Mouse (Mus musculus) right cerebral cortex, postnatal 4 days (tissue): ENCODE results near the gene Pogz.
A peak's percentile ranks its signal among the peaks of the same experiment; 100 is the strongest.

Experiments
- DNase-seq: peaks from one replicate; pipeline ENCODE4 v3.0.0-alpha.2; 2022

Gene Pogz

GRCm38 (mm10) chr3:94837183-94837890, at the start of gene Pogz:
TSS of gene Pogz (plus strand) at chr3:94837567.
- DNase-seq: peak; percentile 94

DNA sequence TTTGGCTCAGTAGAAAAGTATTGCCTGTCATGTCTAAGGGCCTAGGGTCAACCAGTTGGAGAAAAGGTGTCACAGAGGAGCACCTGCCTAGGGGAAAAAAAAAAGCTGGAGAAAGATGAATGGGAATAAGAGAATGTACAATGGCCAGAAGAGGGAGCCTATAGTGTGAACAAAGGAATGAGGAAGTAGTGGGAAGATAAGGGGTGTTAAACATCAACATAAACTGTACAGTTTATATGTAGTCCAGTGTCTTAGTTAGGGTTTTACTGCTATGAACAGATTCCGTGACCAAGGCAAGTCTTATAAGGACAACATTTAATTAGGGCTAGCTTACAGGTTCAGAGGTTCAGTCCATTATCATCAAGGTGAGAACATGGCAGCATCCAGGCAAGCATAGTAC, 48.3 kb upstream of the Pogz start:
- DNase-seq: no peak

DNA sequence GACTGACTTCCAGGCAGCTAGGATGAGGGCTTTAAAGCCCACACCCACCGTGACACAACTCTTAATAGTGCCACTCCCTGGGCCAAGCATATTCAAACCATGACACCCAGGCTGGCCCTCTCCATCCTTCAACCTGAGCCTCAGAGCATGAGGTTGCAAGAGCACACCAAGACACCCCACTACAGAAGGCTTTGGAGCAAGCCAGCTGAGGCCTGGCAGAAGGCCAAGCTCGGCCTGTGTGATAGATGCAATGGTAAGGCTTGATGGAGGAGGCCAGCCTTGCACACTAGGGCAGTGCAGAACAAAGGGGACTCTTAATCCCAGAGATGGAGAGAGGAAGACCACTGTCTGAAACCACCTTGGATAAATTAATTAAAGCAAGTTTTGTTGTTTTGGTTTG, 47.9 kb upstream of the Pogz start:
- peak; percentile 23 for DNase-seq

DNA sequence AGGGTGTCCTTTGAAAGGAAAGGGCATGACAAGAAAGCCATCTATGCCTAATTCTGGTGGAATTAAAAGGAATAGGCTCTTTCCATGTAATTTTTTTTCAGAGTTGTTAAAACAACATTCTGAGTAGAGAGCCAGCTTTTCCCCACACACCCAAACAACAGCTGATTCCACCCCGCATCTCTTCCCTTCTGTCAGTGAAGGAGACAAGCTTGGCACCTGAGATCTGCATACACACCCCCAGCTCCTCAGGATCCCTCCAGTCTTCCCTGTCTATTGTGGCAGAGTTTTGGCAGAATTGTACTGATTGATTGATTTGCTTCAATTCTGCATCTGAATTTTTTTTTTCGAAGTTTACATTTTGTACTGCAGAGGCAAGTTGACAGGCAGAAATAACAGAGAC, 45.1 kb upstream of the Pogz start:
- no peak for DNase-seq

DNA sequence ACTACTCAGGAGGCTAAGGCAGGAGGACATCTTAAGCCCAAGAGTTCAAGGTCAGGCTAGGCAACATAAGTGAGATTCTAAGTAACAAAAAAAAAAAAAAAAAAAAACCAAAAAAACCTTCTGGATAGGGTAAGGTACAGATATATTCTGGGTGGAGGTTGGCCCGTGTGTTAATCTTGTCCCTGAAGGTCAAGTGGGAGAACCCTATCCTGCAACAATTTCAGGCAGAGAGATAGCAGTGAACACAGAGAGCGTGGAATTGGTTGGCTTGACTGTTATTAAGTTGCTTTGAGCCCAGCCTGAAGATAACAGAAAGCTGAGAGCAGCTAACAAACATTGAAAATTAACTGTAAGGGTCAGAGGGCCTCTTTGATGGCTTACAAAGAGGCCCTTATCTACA, 43.7 kb upstream of the Pogz start:
- no peak for DNase-seq

GRCm38 (mm10) chr3:94794359-94794758, 43.0 kb upstream of the Pogz start:
- no peak for DNase-seq

DNA sequence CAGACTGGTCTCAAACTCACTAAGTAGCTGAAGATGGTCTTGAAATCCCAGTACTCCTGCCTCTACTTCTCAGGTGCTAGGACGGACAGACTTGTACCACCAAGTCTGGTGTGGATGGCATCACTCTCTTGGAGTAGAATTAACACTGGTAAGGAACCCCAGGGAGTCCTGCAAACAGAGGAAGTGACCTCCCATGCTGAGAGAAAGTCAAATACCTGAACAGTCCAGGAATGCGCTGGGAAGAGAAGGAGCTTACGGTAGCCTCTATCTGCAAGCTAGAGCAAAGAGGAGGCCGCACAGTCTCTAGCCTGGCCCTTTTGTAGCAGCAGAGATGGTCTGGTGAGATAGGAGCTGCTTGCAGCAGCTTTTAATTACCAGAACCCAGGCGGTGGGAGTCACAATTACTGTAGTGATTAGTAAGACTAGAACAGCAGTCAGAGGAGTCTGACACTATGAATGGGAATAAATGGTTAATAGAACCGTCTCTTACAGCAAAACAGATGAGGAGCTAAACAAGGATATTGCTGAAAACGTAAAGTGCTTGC, 41.7 kb upstream of the Pogz start:
- DNase-seq: no peak

DNA sequence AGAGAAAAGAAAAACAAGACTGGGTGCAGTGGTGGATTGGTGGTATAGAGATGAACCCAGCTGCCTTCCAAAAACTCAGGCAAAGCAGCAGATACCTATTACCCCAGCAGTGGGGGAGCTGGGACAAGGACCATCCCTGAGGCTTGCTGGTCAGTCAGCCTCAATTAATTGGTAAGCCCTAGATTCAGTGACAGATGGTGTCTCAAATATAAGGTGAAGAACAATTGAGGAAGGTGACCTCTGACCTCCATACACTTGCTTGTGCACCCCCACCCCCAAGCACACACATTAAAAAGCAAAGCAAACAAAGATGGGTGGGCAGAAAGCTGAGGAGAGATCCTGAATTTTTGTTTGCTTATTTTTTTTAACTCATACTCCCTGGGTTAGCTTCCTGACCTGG, 41.2 kb upstream of the Pogz start:
- DNase-seq: no peak

DNA sequence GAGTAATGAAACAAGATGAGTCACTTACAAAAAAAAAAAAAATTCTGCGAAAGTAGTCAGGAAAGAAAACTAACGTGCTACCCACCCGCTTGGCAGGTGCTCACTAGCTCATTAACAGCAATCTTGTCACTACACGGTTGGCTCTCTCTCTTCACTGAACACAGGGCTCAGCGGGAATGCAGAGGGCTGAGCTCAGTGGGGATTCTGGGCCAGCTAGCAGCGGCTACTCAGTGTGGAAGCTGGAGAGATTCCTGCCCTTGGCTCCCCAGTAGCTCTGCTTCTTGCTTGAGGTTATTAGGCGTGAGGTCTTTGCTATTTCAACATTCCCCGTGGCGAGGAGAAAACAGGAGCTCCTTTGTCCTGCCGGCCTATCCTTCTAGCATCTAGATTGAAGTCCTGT, 33.2 kb upstream of the Pogz start:
- peak; percentile 8 for DNase-seq

GRCm38 (mm10) chr3:94804976-94805375, 32.4 kb upstream of the Pogz start:
- DNase-seq: no peak

- no peak for DNase-seq
Observed at GRCm38 (mm10) chr3:94808296-94808695, 29.1 kb upstream of the Pogz start.

GRCm38 (mm10) chr3:94811628-94812027, 25.7 kb upstream of the Pogz start:
- DNase-seq: peak; percentile 20

- DNase-seq: no peak
Observed at GRCm38 (mm10) chr3:94813651-94814050, 23.7 kb upstream of the Pogz start.

- no peak for DNase-seq
Observed at GRCm38 (mm10) chr3:94814063-94814462, 23.3 kb upstream of the Pogz start.

- no peak for DNase-seq
Observed at GRCm38 (mm10) chr3:94814663-94815062, 22.7 kb upstream of the Pogz start.

DNA sequence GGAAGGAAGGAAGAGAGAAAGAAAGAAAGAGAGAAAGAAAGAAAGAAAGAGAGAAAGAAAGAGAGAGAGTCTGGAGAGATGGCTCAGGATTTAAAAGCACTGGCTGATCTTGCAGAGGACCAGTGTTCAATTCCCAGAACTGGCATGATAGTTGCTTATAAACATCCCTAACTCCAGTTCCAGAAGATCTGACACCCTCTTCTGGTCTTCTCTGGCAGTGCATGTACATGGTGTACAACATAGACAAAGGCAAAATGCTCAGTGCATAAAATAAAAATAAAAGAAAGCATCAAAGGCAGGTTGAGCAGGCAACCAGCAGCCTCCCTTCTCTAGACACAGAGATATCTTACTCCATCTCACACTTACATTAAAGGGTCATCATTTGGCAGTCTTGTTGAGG, 21.8 kb upstream of the Pogz start:
- DNase-seq: no peak

DNA sequence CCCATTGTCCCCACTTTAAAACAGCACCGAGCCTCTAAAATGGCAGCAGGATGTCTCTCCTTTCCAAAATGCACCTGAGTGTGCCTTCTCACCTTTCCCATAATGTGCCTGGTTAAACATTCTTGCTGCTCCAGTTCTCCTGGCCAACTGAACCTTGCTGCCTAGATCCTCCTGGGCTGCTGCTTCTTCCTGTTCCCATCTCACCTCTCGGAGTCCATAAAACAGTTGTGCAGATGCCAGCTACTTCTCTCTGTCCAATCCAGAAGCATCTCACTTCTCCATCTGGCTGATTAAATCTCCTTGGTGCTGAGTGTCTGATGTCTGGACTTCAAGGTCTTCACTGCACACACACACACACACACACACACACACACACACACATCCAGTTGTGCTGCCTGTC, 19.6 kb upstream of the Pogz start:
- no peak for DNase-seq

DNA sequence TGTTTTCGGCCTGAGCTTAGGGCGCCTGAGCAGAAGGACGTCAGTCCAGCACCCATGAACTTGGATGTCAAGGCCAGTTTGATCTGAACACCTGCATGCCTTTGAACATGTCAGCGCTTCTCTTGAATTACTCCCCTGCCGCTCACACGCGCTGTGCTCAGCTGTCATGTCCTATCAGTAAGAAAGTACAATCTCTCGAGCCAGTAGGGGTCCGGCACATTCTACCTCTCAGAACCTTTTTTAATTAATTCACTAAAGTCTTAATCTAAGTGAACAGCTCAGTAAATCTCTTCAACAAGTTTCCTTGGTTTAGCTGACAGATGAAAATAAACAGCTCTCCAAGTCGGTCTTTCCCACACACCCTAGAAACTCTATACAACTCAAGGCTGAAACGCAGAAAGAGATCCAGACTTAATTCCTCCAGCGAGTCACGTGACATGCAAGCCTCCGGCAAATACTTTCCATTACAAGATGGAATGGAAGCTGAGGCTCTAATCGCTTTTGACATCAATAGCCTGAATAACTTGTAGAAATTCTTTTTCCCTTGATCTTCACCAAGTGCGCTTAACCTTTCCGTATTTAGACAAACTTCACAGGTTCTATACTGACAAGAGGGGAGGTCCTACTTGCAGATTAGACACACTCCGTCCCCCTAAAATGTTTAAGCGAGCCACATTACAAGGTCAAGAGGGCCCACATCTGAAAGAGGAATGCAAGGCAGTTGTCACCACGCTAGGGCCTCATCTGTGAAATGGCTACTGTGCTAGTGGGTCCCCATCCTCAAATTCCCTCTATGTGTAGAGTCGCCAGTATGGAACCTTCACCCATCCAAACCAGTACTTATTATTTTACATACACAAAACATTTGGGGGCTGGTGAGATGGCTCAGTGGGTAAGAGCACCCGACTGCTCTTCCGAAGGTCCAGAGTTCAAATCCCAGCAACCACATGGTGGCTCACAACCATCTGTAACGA, 17.6 kb upstream of the Pogz start:
- no peak for DNase-seq

DNA sequence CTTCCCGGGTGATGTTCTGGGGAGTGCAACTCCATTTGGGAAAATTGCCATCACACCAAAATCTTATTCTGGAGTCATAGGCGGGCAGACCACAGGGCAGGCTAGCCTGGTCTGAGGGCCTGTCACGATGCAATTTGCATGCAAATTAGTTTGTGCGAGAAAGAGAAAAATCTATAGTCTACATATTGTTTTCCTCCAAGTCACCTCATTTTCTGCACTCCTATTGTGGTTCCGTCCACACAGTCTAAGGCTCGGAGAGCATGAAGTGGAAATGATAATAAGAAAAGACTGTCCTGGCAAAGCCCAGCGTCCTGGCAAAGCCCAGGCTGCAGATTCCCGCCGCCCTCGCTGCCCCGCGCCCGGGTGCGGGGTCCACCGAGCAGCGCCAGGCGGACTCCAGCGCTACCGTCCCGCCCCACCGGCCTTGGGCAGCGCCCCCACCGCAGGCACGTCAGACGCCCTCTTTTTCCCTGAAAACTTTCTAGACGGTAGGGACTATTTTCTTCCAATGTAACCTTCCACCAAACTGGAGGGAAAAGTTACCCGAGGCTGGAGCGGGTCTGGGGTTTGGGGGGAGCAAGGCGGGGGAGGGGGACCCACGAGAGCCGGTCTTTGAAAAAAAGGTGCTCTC, 16.2 kb upstream of the Pogz start:
- DNase-seq: peak; percentile 45

DNA sequence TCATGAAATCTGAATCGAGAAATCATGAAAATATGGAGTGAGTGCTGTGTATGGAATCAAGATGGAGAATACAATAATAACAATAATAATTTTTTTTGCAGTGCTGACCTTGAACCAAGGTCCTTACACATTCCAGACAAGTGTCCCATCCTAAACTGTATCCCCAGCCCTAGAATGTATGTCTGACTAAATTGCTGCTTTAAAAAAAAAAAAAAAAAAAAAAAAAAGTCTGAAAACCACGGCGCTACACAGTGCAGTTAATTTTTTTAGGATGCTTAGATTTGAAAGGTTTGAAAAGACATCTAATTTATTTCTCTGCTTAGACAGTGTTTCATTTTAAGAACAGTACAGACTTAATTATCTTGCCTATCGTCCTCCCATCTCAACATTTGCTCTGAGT, 15.3 kb upstream of the Pogz start:
- no peak for DNase-seq

GRCm38 (mm10) chr3:94824110-94824509, 13.3 kb upstream of the Pogz start:
- no peak for DNase-seq

DNA sequence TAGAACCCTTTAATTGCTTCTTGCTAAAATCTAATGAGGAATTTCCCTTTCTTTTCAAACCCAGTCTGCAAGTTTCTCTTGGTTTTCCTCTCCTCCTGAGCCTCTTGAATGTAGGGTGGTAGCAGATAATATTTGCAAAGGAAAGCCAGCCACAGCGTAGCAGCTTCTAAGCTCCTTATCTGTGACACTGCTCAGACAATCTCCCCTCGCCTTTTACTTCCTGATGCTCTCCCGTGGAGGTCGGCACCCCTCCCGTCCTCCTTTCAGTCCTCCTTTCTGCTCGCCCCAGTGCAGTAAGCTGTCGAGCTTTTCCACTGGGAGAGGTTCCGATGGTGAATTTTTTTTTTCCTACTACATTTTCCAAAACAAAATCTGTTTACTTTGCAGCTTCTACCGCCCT, 5.3 kb upstream of the Pogz start:
- DNase-seq: no peak

- DNase-seq: no peak
Observed at GRCm38 (mm10) chr3:94832701-94833100, 4.7 kb upstream of the Pogz start.
